Mouse (Mus musculus): ENCODE data around the gene Nkd2.

DNA sequence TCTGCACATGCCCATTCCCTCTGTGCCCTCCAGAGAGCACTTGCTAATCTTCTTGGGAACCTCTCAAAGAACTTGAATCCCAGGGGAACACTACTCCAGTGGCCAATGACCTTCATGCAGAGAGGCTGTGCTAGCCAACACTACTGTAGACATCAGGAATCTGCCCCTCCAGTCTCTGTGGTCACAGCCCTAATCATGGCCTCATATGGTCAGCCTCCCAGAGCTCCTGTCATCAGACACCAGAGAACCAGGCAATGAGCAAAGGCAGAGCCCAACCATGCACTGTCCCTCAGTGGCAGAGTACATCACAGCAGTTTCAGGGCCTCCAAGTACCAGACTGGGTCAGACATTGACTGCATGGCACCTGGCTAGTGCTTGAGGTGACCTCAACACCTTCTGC lies 4.7 kb downstream of the Nkd2 start:
- no peak for TF ChIP-seq CTCF (IDR thresholded peaks at IDR 0.05; ENCODE audit: low read depth, low read length)
- TF ChIP-seq POLR2A (IDR thresholded peaks at IDR 0.05; ENCODE audit: borderline replicate concordance, low read depth, low read length): no peak

All from bone marrow macrophage, adult 2 months (primary cell).